Mouse (Mus musculus): ENCODE data around the gene Cnp.

The Cnp gene

GRCm38 (mm10) chr11:100619485-100619975, 44.8 kb downstream of the Cnp start:
- DNase-seq (ENCODE audit: low spot score in 2 of 2) = peak; percentile 95 to 96

- peak in 1 of 2 experiments; percentile 58 for DNase-seq (ENCODE audit: low spot score in 2 of 2)
These were observed 45.3 kb downstream of the Cnp start, which contains the start of gene Dnajc7 for GRCm38 (mm10) chr11:100619982-100620381. TSS of gene Dnajc7 (minus strand) at chr11:100620168.

- peak; percentile 94 for DNase-seq (ENCODE audit: low spot score in 2 of 2)
These were observed 48.0 kb downstream of the Cnp start for GRCm38 (mm10) chr11:100622714-100623113.

GRCm38 (mm10) chr11:100623867-100624266, 49.2 kb downstream of the Cnp start:
- no peak for DNase-seq (ENCODE audit: low spot score in 2 of 2)

- no peak for DNase-seq (ENCODE audit: low spot score in 2 of 2)
These were observed 51.3 kb downstream of the Cnp start for GRCm38 (mm10) chr11:100625754-100626700.

GRCm38 (mm10) chr11:100626701-100627195, 52.0 kb downstream of the Cnp start:
- peak; percentile 36 to 45 for DNase-seq (ENCODE audit: low spot score in 2 of 2)

GRCm38 (mm10) chr11:100628056-100628455, 53.4 kb downstream of the Cnp start:
- DNase-seq (ENCODE audit: low spot score in 2 of 2) = no peak

- no peak for DNase-seq (ENCODE audit: low spot score in 2 of 2)
These were observed 54.2 kb downstream of the Cnp start for GRCm38 (mm10) chr11:100628862-100629352.

GRCm38 (mm10) chr11:100634530-100634929, 59.8 kb downstream of the Cnp start:
- no peak for DNase-seq (ENCODE audit: low spot score in 2 of 2)

GRCm38 (mm10) chr11:100640159-100640906, 65.6 kb downstream of the Cnp start:
- peak; percentile 25 to 41 for DNase-seq (ENCODE audit: low spot score in 2 of 2)
